Mouse (Mus musculus) cerebellum, adult 2 months (tissue): Measurements from ENCODE around the gene Ccdc15.

Source experiments
- CTCF ChIP-seq: fragments of 200-500 bp; IDR thresholded peaks from 2 replicates; pipeline ENCODE4 v1.5.1; 2011; ENCODE audit warnings: low read depth, mild to moderate bottlenecking, control low read depth, low read length, moderate library complexity, borderline replicate concordance; ENCODE audit not compliant: insufficient read depth
- POLR2A ChIP-seq: fragments of 200-500 bp; IDR thresholded peaks from 2 replicates; pipeline ENCODE4 v1.6.1; 2011; ENCODE audit warnings: low read length, control low read depth, borderline replicate concordance; ENCODE audit not compliant: insufficient read depth

DNA sequence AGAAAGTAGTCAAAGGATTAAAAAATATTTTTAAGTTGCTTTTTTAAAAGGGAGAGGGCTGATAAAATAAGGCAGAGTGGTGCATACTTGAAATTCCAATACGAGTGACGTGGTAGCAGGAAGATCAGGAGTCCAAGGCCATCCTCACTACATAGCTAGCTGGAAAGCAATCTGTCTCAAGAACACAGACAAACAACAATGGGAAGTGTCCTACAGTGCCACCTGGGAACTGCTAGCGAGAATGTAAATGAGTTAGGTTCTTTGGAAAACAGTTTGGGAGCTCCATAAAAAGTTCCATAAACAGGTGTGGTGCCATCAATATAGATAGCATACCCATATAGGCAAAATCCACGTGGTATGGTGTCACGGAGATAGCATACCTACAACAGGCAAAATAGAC, 17.5 kb upstream of the Ccdc15 start:
- TF ChIP-seq POLR2A: no peak
- TF ChIP-seq CTCF: no peak
